In the genomic region with DNA sequence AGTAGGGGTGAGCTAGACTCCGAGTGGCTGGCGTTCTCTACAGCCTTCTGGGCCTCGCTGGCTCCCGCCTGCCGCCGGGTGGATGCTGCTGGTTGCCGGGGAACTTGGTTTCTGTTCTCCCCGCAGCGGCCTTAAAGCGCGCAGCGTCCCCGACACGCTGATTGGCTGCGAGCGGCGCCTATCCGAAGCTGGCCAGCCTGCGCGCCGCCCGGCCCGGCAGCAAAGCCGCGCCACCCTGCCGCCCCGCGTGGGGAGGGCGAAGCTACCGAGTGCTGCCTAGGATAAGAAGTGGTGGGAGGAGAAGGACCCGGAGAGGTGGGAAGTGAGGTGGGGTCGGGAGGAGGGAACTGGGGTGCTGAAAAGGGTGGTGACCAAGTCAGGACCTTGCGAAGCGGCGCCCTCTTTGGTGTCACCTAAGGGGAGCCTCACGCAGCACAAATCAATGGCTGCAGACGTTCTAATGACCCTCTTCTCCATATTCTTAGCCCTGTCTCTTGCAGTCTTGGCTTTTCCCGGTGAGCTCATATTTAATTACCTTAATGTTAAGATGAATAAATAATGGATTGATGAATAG, we compare ENCODE assay signal across 8 mouse cellular contexts. TPM values are rescaled to one million over a fixed set of nuclear protein-coding genes. Genes with fewer than 3 reads are reported as not detected.
DNase-seq lines count a peak whose midpoint lies in the region; ATAC-seq lines count a peak whose summit lies in the region.

No protein-coding gene starts in this region.

- H3K4me1 ChIP-seq in embryonic facial prominence, embryonic 12.5 days = peaks cover 35% of the 10 kb centered on the region
- H3K4me1 ChIP-seq in heart, embryonic 12.5 days (replicated peaks) = peaks cover 18% of the 10 kb centered on the region
- H3K4me1 ChIP-seq in kidney, embryonic 14.5 days (ENCODE audit: control insufficient read depth, insufficient read depth, low read length) = peaks cover 20% of the 10 kb centered on the region; the same call in 1 of the 2 replicates

- peak; percentile 63 to 65 for DNase-seq in urinary bladder, adult 18-20 months (ENCODE audit: low spot score in 2 of 2)
- no peak for DNase-seq in urinary bladder, postnatal 10 days (ENCODE audit: low spot score)
- peak; percentile 76 for DNase-seq in lung, postnatal 14 days
- peak; percentile 38 for DNase-seq in right cerebral cortex, postnatal 14 days
- no peak for DNase-seq in frontal cortex, postnatal 36 days (ENCODE audit: low spot score in 2 of 2)

- no peaks in the 10 kb centered on the region for H3K9me3 ChIP-seq in embryonic facial prominence, embryonic 12.5 days
- no peaks in the 10 kb centered on the region for H3K9me3 ChIP-seq in heart, embryonic 12.5 days (replicated peaks)
- no peaks in the 10 kb centered on the region for H3K9me3 ChIP-seq in kidney, embryonic 14.5 days (ENCODE audit: control insufficient read depth, low read length)

- H3K9ac ChIP-seq in embryonic facial prominence, embryonic 12.5 days = peak overlapping the region; percentile 99
- H3K9ac ChIP-seq in heart, embryonic 12.5 days = peak overlapping the region; percentile 39; the same call in 1 of the 2 replicates
- H3K9ac ChIP-seq in kidney, embryonic 14.5 days (ENCODE audit: low read depth, low read length) = peak overlapping the region; percentile 37; the same call in 1 of the 2 replicates

- H3K4me2 ChIP-seq in embryonic facial prominence, embryonic 12.5 days (replicated peaks) = peak overlapping the region; percentile 67
- peak overlapping the region; percentile 94 for H3K4me2 ChIP-seq in heart, embryonic 12.5 days
- peak overlapping the region; percentile 70 for H3K4me2 ChIP-seq in kidney, embryonic 14.5 days (replicated peaks; ENCODE audit: low read depth, low read length)

- H3K36me3 ChIP-seq in embryonic facial prominence, embryonic 12.5 days = peaks cover 12% of the 10 kb centered on the region
- no peaks in the 10 kb centered on the region for H3K36me3 ChIP-seq in heart, embryonic 12.5 days
- no peaks in the 10 kb centered on the region for H3K36me3 ChIP-seq in kidney, embryonic 14.5 days (ENCODE audit: control insufficient read depth, insufficient read depth, low read length)

- ATAC-seq in embryonic facial prominence, embryonic 12.5 days (ENCODE audit: insufficient number of reproducible peaks, insufficient read depth, low FRiP score, low TSS enrichment) = peak; percentile 87
- ATAC-seq in heart, embryonic 12.5 days (ENCODE audit: insufficient number of reproducible peaks, low FRiP score) = peak; percentile 77
- ATAC-seq in kidney, embryonic 14.5 days (ENCODE audit: low FRiP score, low TSS enrichment) = peak; percentile 81

- peak overlapping the region; percentile 94 for H3K27ac ChIP-seq in embryonic facial prominence, embryonic 12.5 days
- H3K27ac ChIP-seq in heart, embryonic 12.5 days (ENCODE audit: poor library complexity, severe bottlenecking) = no peak overlapping the region
- H3K27ac ChIP-seq in kidney, embryonic 14.5 days (ENCODE audit: low read depth, low read length) = no peak overlapping the region

- under 1% methylated on average over 38 of the region's 38 CpGs for WGBS in embryonic facial prominence, embryonic 12.5 days
- under 1% methylated on average over 38 of the region's 38 CpGs for WGBS in heart, embryonic 12.5 days
- WGBS in kidney, embryonic 14.5 days = under 1% methylated on average over 38 of the region's 38 CpGs

- H3K27me3 ChIP-seq in embryonic facial prominence, embryonic 12.5 days = peaks cover 24% of the 10 kb centered on the region; the same call in 1 of the 2 replicates
- H3K27me3 ChIP-seq in heart, embryonic 12.5 days (replicated peaks) = peaks cover 65% of the 10 kb centered on the region
- peaks cover 92% of the 10 kb centered on the region for H3K27me3 ChIP-seq in kidney, embryonic 14.5 days (ENCODE audit: control insufficient read depth, insufficient read depth, low read length)

- peak overlapping the region; percentile 77 for H3K4me3 ChIP-seq in embryonic facial prominence, embryonic 12.5 days
- H3K4me3 ChIP-seq in heart, embryonic 12.5 days = peak overlapping the region; percentile 58
- H3K4me3 ChIP-seq in kidney, embryonic 14.5 days (ENCODE audit: low read length) = peak overlapping the region; percentile 45

RNA-seq across cellular contexts. Expression of a gene that starts 7.0 kb away (rescaled TPM):
- 73.0 and 75.3 TPM in 2 replicates for polyA plus RNA-seq in embryonic facial prominence, embryonic 12.5 days (2016; fragmentation: Nextera tagmentation; extraction: Ambion mirVana)
- 0.45 and 0.67 TPM in 2 replicates for polyA plus RNA-seq in heart, embryonic 12.5 days (2016; fragmentation: Nextera tagmentation; extraction: Ambion mirVana)
- 0.12 and 0.16 TPM in 2 replicates for polyA plus RNA-seq in kidney, embryonic 14.5 days (2014; fragmentation: Nextera tagmentation; extraction: Ambion mirVana)

Comparison
In these comparisons a context has a peak if more than half of its experiments do, and no peak if none do; other contexts are left out.
1. DNase-seq: peak in urinary bladder, adult 18-20 months (2 of 2), lung, postnatal 14 days (single experiment) and right cerebral cortex, postnatal 14 days (single experiment); none in urinary bladder, postnatal 10 days (single experiment) and frontal cortex, postnatal 36 days (0 of 2).
2. H3K9ac ChIP-seq: peak in every context shown above with its lines; median percentile 99 in embryonic facial prominence, embryonic 12.5 days; 39 in heart, embryonic 12.5 days; 37 in kidney, embryonic 14.5 days.
3. RNA of a gene that starts 7.0 kb away (polyA plus RNA-seq): 73.0 to 75.3 TPM in embryonic facial prominence, embryonic 12.5 days; 0.45 to 0.67 TPM in heart, embryonic 12.5 days and 0.12 to 0.16 TPM in kidney, embryonic 14.5 days; every median in the first group is over 10 times any median in the second.
4. Peak in every context shown above with its lines, with median percentiles within 50 percentile points of each other: ATAC-seq, H3K4me2 ChIP-seq and H3K4me3 ChIP-seq.